Mouse (Mus musculus): ENCODE measurements around the gene Kntc1. TPM values are rescaled to one million over a fixed set of nuclear protein-coding genes. Genes with fewer than 3 reads are reported as not detected.

Kntc1 gene
- polyA plus RNA-seq, 1 experiment from 2014 or later: 46.4 TPM

- Histone ChIP-seq H3K27me3 (replicated peaks; ENCODE audit: low read depth, poor library complexity, severe bottlenecking) (no peaks in the 10 kb centered on the region), H3K36me3 (replicated peaks) (peaks cover 77% of the 10 kb centered on the region), H3K9me3 (no peaks in the 10 kb centered on the region), H3K27ac (replicated peaks) (no peak overlapping the region), H3K4me3 (no peak overlapping the region), H3K4me1 (no peaks in the 10 kb centered on the region)
- 91% methylated on average over 9 of the region's 9 CpGs for WGBS
- DNase-seq (ENCODE audit: low spot score): no peak
Measured at GRCm38 (mm10) chr5:123820501-123821263, 71.2 kb downstream of the Kntc1 start.

- Histone ChIP-seq H3K36me3 (replicated peaks) (peaks cover 71% of the 10 kb centered on the region), H3K4me1 (no peaks in the 10 kb centered on the region), H3K27ac (replicated peaks) (no peak overlapping the region), H3K27me3 (replicated peaks; ENCODE audit: low read depth, poor library complexity, severe bottlenecking) (no peaks in the 10 kb centered on the region), H3K9me3 (no peaks in the 10 kb centered on the region), H3K4me3 (no peak overlapping the region)
- no peak for DNase-seq (ENCODE audit: low spot score)
- 92% methylated on average over 3 of the region's 3 CpGs for WGBS
Measured at GRCm38 (mm10) chr5:123821264-123821571, 71.7 kb downstream of the Kntc1 start.

GRCm38 (mm10) chr5:123822706-123823105 lies 73.2 kb downstream of the Kntc1 start:
- H3K36me3 ChIP-seq (replicated peaks): peaks cover 57% of the 10 kb centered on the region
- no peak overlapping the region for H3K4me3 ChIP-seq
- no peaks in the 10 kb centered on the region for H3K9me3 ChIP-seq
- H3K27me3 ChIP-seq (replicated peaks; ENCODE audit: low read depth, poor library complexity, severe bottlenecking): no peaks in the 10 kb centered on the region
- DNase-seq (ENCODE audit: low spot score): no peak
- no peak overlapping the region for H3K27ac ChIP-seq (replicated peaks)
- 81% methylated on average over 7 of the region's 7 CpGs for WGBS
- H3K4me1 ChIP-seq: peaks cover 7% of the 10 kb centered on the region

GRCm38 (mm10) chr5:123827659-123828091 lies 78.2 kb downstream of the Kntc1 start:
- Histone ChIP-seq H3K27me3 (replicated peaks; ENCODE audit: low read depth, poor library complexity, severe bottlenecking) (no peaks in the 10 kb centered on the region), H3K4me1 (peaks cover 14% of the 10 kb centered on the region), H3K9me3 (no peaks in the 10 kb centered on the region), H3K27ac (replicated peaks) (0 out of 2 replicates have a peak overlapping the region, but pooled peaks have one; percentile 45), H3K4me3 (peak overlapping the region; percentile 9; the same call in 1 of the 2 replicates), H3K36me3 (replicated peaks) (peaks cover 7% of the 10 kb centered on the region)
- 55% methylated on average over 6 of the region's 6 CpGs for WGBS
- DNase-seq (ENCODE audit: low spot score): peak; percentile 58

GRCm38 (mm10) chr5:123832309-123832708 lies 82.8 kb downstream of the Kntc1 start:
- H3K4me1 ChIP-seq: peaks cover 14% of the 10 kb centered on the region
- WGBS: 93% methylated on average over 7 of the region's 7 CpGs
- H3K27ac ChIP-seq (replicated peaks): no peak overlapping the region
- H3K4me3 ChIP-seq: no peak overlapping the region
- H3K27me3 ChIP-seq (replicated peaks; ENCODE audit: low read depth, poor library complexity, severe bottlenecking): no peaks in the 10 kb centered on the region
- DNase-seq (ENCODE audit: low spot score): no peak
- H3K36me3 ChIP-seq (replicated peaks): no peaks in the 10 kb centered on the region
- H3K9me3 ChIP-seq: no peaks in the 10 kb centered on the region

- H3K4me3 ChIP-seq: no peak overlapping the region
- peaks cover 7% of the 10 kb centered on the region; the same call in 1 of the 2 replicates for H3K4me1 ChIP-seq
- 72% methylated on average over 3 of the region's 3 CpGs for WGBS
- no peak overlapping the region for H3K27ac ChIP-seq (replicated peaks)
- H3K36me3 ChIP-seq (replicated peaks): no peaks in the 10 kb centered on the region
- no peaks in the 10 kb centered on the region for H3K9me3 ChIP-seq
- H3K27me3 ChIP-seq (replicated peaks; ENCODE audit: low read depth, poor library complexity, severe bottlenecking): no peaks in the 10 kb centered on the region
- DNase-seq (ENCODE audit: low spot score): no peak
Measured at GRCm38 (mm10) chr5:123834836-123835235, 85.3 kb downstream of the Kntc1 start.

- WGBS: 53% methylated on average over 4 of the region's 4 CpGs
- Histone ChIP-seq H3K9me3 (no peaks in the 10 kb centered on the region), H3K4me3 (no peak overlapping the region), H3K36me3 (replicated peaks) (no peaks in the 10 kb centered on the region), H3K4me1 (peaks cover 7% of the 10 kb centered on the region; the same call in 1 of the 2 replicates), H3K27ac (replicated peaks) (no peak overlapping the region), H3K27me3 (replicated peaks; ENCODE audit: low read depth, poor library complexity, severe bottlenecking) (no peaks in the 10 kb centered on the region)
- DNase-seq (ENCODE audit: low spot score): no peak
Measured at GRCm38 (mm10) chr5:123837371-123837770, 87.9 kb downstream of the Kntc1 start.

GRCm38 (mm10) chr5:123842221-123842934 lies 92.9 kb downstream of the Kntc1 start:
- Histone ChIP-seq H3K4me3 (no peak overlapping the region), H3K27ac (replicated peaks) (no peak overlapping the region), H3K4me1 (0 out of 2 replicates have a peak, but pooled peaks cover 3% of the 10 kb centered on the region), H3K36me3 (replicated peaks) (no peaks in the 10 kb centered on the region), H3K27me3 (replicated peaks; ENCODE audit: low read depth, poor library complexity, severe bottlenecking) (no peaks in the 10 kb centered on the region), H3K9me3 (no peaks in the 10 kb centered on the region)
- WGBS: 76% methylated on average over 11 of the region's 11 CpGs
- DNase-seq (ENCODE audit: low spot score): no peak

- H3K27ac ChIP-seq (replicated peaks): no peak overlapping the region
- H3K36me3 ChIP-seq (replicated peaks): no peaks in the 10 kb centered on the region
- H3K4me3 ChIP-seq: no peak overlapping the region
- no peaks in the 10 kb centered on the region for H3K4me1 ChIP-seq
- WGBS: 73% methylated on average over 3 of the region's 3 CpGs
- H3K27me3 ChIP-seq (replicated peaks; ENCODE audit: low read depth, poor library complexity, severe bottlenecking): no peaks in the 10 kb centered on the region
- H3K9me3 ChIP-seq: no peaks in the 10 kb centered on the region
- DNase-seq (ENCODE audit: low spot score): no peak
Measured at GRCm38 (mm10) chr5:123842935-123843282, 93.4 kb downstream of the Kntc1 start.

- Histone ChIP-seq H3K36me3 (replicated peaks) (no peaks in the 10 kb centered on the region), H3K9me3 (no peaks in the 10 kb centered on the region), H3K4me1 (no peaks in the 10 kb centered on the region), H3K27me3 (replicated peaks; ENCODE audit: low read depth, poor library complexity, severe bottlenecking) (no peaks in the 10 kb centered on the region), H3K4me3 (no peak overlapping the region), H3K27ac (replicated peaks) (no peak overlapping the region)
- 64% methylated on average over 4 of the region's 4 CpGs for WGBS
- no peak for DNase-seq (ENCODE audit: low spot score)
Measured at GRCm38 (mm10) chr5:123843816-123844215, 94.3 kb downstream of the Kntc1 start.

- no peaks in the 10 kb centered on the region for H3K36me3 ChIP-seq (replicated peaks)
- H3K27me3 ChIP-seq (replicated peaks; ENCODE audit: low read depth, poor library complexity, severe bottlenecking): no peaks in the 10 kb centered on the region
- 91% methylated on average over 14 of the region's 14 CpGs for WGBS
- H3K27ac ChIP-seq (replicated peaks): no peak overlapping the region
- no peaks in the 10 kb centered on the region for H3K4me1 ChIP-seq
- DNase-seq (ENCODE audit: low spot score): no peak
- no peaks in the 10 kb centered on the region for H3K9me3 ChIP-seq
- H3K4me3 ChIP-seq: no peak overlapping the region
Measured at GRCm38 (mm10) chr5:123844316-123844715, 94.8 kb downstream of the Kntc1 start.

- H3K27ac ChIP-seq (replicated peaks): no peak overlapping the region
- no peaks in the 10 kb centered on the region for H3K36me3 ChIP-seq (replicated peaks)
- no peaks in the 10 kb centered on the region for H3K9me3 ChIP-seq
- DNase-seq (ENCODE audit: low spot score): no peak
- H3K4me3 ChIP-seq: no peak overlapping the region
- WGBS: 54% methylated on average over 2 of the region's 2 CpGs
- peaks cover 5% of the 10 kb centered on the region for H3K4me1 ChIP-seq
- H3K27me3 ChIP-seq (replicated peaks; ENCODE audit: low read depth, poor library complexity, severe bottlenecking): no peaks in the 10 kb centered on the region
Measured at GRCm38 (mm10) chr5:123851398-123851797, 101.9 kb downstream of the Kntc1 start.
